Mouse (Mus musculus): ENCODE data around the gene Cfap73.

DNA sequence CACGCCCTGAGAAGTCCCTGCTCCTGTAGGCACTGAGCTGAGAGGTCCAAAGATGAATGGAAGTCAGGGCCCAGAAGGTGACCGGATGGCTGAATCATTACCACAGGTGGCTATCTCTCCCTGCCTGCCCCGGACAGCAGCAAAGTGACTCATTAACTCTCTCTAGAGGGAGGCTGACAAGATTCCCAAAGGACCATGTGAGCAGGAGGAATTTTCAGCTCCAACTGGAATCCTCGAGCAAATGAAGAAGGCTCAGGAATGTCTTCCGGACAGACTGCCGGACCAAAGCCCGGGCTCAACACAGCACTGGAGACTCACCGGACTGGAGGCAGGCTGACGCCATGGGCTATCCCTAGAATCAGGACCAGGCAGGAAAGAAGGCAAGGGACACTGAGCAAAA lies 52.0 kb downstream of the Cfap73 start:
- TF ChIP-seq CTCF (conservative IDR thresholded peaks at IDR 0.05; ENCODE audit: low read length): no peak
- TF ChIP-seq POU5F1 (IDR thresholded peaks at IDR 0.05; ENCODE audit: borderline replicate concordance, low read length): no peak

Measured in E14TG2a.4 (cell line).